Mouse (Mus musculus) retina, postnatal 7 days (tissue): Measurements from ENCODE around the gene Skap1.
A peak's percentile ranks its signal among the peaks of the same experiment; 100 is the strongest.
"Not testable (repeated sequence)": the region's sequence is repeated elsewhere in the genome, so short reads cannot be mapped to it uniquely, and the experiment has no call there.

Experiments used
- DNase-seq: peaks from one replicate; pipeline ENCODE4 v3.0.0-alpha.2; 2012; ENCODE audit warnings: low read depth, low spot score

Skap1 gene

GRCm38 (mm10) chr11:96694774-96695173 is 230.4 kb downstream of the Skap1 start:
- no peak for DNase-seq

GRCm38 (mm10) chr11:96696168-96696727 is 231.9 kb downstream of the Skap1 start:
- DNase-seq = no peak

- DNase-seq = no peak
These were observed 232.6 kb downstream of the Skap1 start for GRCm38 (mm10) chr11:96696842-96697455.

- DNase-seq = no peak
These were observed 233.1 kb downstream of the Skap1 start for GRCm38 (mm10) chr11:96697467-96697866.

- no peak for DNase-seq
These were observed 239.4 kb downstream of the Skap1 start for GRCm38 (mm10) chr11:96703813-96704212.

- no peak for DNase-seq
These were observed 246.9 kb downstream of the Skap1 start for GRCm38 (mm10) chr11:96711268-96711667.

GRCm38 (mm10) chr11:96711670-96712069 is 247.3 kb downstream of the Skap1 start:
- no peak for DNase-seq

GRCm38 (mm10) chr11:96713210-96714005 is 249.0 kb downstream of the Skap1 start:
- no peak for DNase-seq

GRCm38 (mm10) chr11:96714011-96714410 is 249.6 kb downstream of the Skap1 start:
- no peak for DNase-seq

GRCm38 (mm10) chr11:96715168-96715567 is 250.8 kb downstream of the Skap1 start:
- not testable (repeated sequence) for DNase-seq

- no peak for DNase-seq
These were observed 254.2 kb downstream of the Skap1 start for GRCm38 (mm10) chr11:96718609-96719008.

GRCm38 (mm10) chr11:96725833-96726232 is 261.4 kb downstream of the Skap1 start:
- no peak for DNase-seq

- no peak for DNase-seq
These were observed 264.2 kb downstream of the Skap1 start for GRCm38 (mm10) chr11:96728577-96728976.

GRCm38 (mm10) chr11:96729462-96729861 is 265.1 kb downstream of the Skap1 start:
- no peak for DNase-seq

GRCm38 (mm10) chr11:96730327-96730726 is 265.9 kb downstream of the Skap1 start:
- DNase-seq = no peak

- DNase-seq = no peak
These were observed 268.3 kb downstream of the Skap1 start for GRCm38 (mm10) chr11:96732657-96733056.

- peak; percentile 51 for DNase-seq
These were observed 271.5 kb downstream of the Skap1 start for GRCm38 (mm10) chr11:96735908-96736307.

GRCm38 (mm10) chr11:96736361-96736760 is 272.0 kb downstream of the Skap1 start:
- no peak for DNase-seq

GRCm38 (mm10) chr11:96737673-96738471 is 273.5 kb downstream of the Skap1 start:
- DNase-seq = no peak

GRCm38 (mm10) chr11:96740796-96741195 is 276.4 kb downstream of the Skap1 start:
- DNase-seq = no peak

- no peak for DNase-seq
These were observed 277.6 kb downstream of the Skap1 start for GRCm38 (mm10) chr11:96741995-96742394.

- no peak for DNase-seq
These were observed 278.6 kb downstream of the Skap1 start for GRCm38 (mm10) chr11:96743000-96743399.
